ENCODE assay signal across 9 mouse cellular contexts in genomic region chr10:130092838-130093440, GRCm38 (mm10). TPM values are rescaled to one million over a fixed set of nuclear protein-coding genes. Genes with fewer than 3 reads are reported as not detected.
DNase-seq lines count a peak whose midpoint lies in the region; ATAC-seq lines count a peak whose summit lies in the region.
"Had no signal": no experiment of that assay in that cellular context is flagged by ENCODE, and none has a peak within 500 bp of the region (broad histone marks: within the 10 kb centered on the region; RNA-seq: fewer than 3 reads in every experiment).

No protein-coding gene starts in this region.

- no peaks in the 10 kb centered on the region for H3K27me3 ChIP-seq in hindbrain, embryonic 11.5 days (ENCODE audit: control insufficient read depth, insufficient read depth, low read length)
- no peaks in the 10 kb centered on the region for H3K27me3 ChIP-seq in hindbrain, embryonic 13.5 days
- no peaks in the 10 kb centered on the region for H3K27me3 ChIP-seq in embryonic facial prominence, embryonic 14.5 days (replicated peaks; ENCODE audit: control insufficient read depth, insufficient read depth, low read length)
- H3K27me3 ChIP-seq in intestine, embryonic 14.5 days (replicated peaks; ENCODE audit: control insufficient read depth, insufficient read depth, low read length), result no peaks in the 10 kb centered on the region
- H3K27me3 ChIP-seq in midbrain, embryonic 15.5 days (replicated peaks), result no peaks in the 10 kb centered on the region
- H3K27me3 ChIP-seq: embryonic facial prominence, embryonic 15.5 days had no signal

- H3K4me1 ChIP-seq in hindbrain, embryonic 11.5 days (replicated peaks; ENCODE audit: control insufficient read depth, insufficient read depth, low read length), result no peaks in the 10 kb centered on the region
- H3K4me1 ChIP-seq in hindbrain, embryonic 13.5 days (replicated peaks), result no peaks in the 10 kb centered on the region
- H3K4me1 ChIP-seq in embryonic facial prominence, embryonic 14.5 days (ENCODE audit: control insufficient read depth, insufficient read depth, low read length), result no peaks in the 10 kb centered on the region
- H3K4me1 ChIP-seq in intestine, embryonic 14.5 days (replicated peaks; ENCODE audit: control insufficient read depth, insufficient read depth, low read length), result no peaks in the 10 kb centered on the region
- H3K4me1 ChIP-seq in midbrain, embryonic 15.5 days, result no peaks in the 10 kb centered on the region
- H3K4me1 ChIP-seq: embryonic facial prominence, embryonic 15.5 days had no signal

- H3K36me3 ChIP-seq in hindbrain, embryonic 11.5 days (ENCODE audit: control insufficient read depth, insufficient read depth, low read length), result no peaks in the 10 kb centered on the region
- no peaks in the 10 kb centered on the region for H3K36me3 ChIP-seq in hindbrain, embryonic 13.5 days
- no peaks in the 10 kb centered on the region for H3K36me3 ChIP-seq in embryonic facial prominence, embryonic 14.5 days (ENCODE audit: control insufficient read depth, insufficient read depth, low read length)
- H3K36me3 ChIP-seq in intestine, embryonic 14.5 days (ENCODE audit: control insufficient read depth, insufficient read depth, low read length), result no peaks in the 10 kb centered on the region
- H3K36me3 ChIP-seq in midbrain, embryonic 15.5 days (replicated peaks), result no peaks in the 10 kb centered on the region
- H3K36me3 ChIP-seq: embryonic facial prominence, embryonic 15.5 days had no signal

- H3K9me3 ChIP-seq in hindbrain, embryonic 11.5 days (ENCODE audit: control insufficient read depth, low read length), result no peaks in the 10 kb centered on the region
- no peaks in the 10 kb centered on the region for H3K9me3 ChIP-seq in hindbrain, embryonic 13.5 days
- H3K9me3 ChIP-seq in embryonic facial prominence, embryonic 14.5 days (ENCODE audit: control insufficient read depth, low read length), result no peaks in the 10 kb centered on the region
- H3K9me3 ChIP-seq in intestine, embryonic 14.5 days (ENCODE audit: control insufficient read depth, low read length), result no peaks in the 10 kb centered on the region
- H3K9me3 ChIP-seq in midbrain, embryonic 15.5 days, result no peaks in the 10 kb centered on the region
- H3K9me3 ChIP-seq: embryonic facial prominence, embryonic 15.5 days had no signal

- ATAC-seq in hindbrain, embryonic 11.5 days (ENCODE audit: low FRiP score), result peak; percentile 78
- no peak for ATAC-seq in hindbrain, embryonic 13.5 days (ENCODE audit: low FRiP score)
- 0 out of 2 replicates have a peak, but pooled peaks have one; percentile 50 for ATAC-seq in embryonic facial prominence, embryonic 14.5 days (ENCODE audit: low read depth)
- ATAC-seq in intestine, embryonic 14.5 days (replicated peaks; ENCODE audit: low FRiP score, low TSS enrichment, low read depth), result peak; percentile 66; the same call in 1 of the 2 replicates
- ATAC-seq in midbrain, embryonic 15.5 days (replicated peaks), result peak; percentile 87

- DNase-seq in hindbrain, embryonic 11.5 days (ENCODE audit: low spot score), result peak; percentile 75
- DNase-seq in adrenal gland, adult 2 months, result peak; percentile 33
- DNase-seq in embryonic facial prominence, embryonic 14.5 days (ENCODE audit: low spot score), result peak; percentile 53
- DNase-seq in intestine, embryonic 14.5 days (ENCODE audit: low spot score), result peak; percentile 84
- DNase-seq in left cerebral cortex, adult 8-10 months (ENCODE audit: low spot score in 2 of 2), result peak; percentile 7 to 16
- peak; percentile 15 for DNase-seq in yolk sac, embryonic 10.5 days (ENCODE audit: low spot score)

- no peak overlapping the region for H3K9ac ChIP-seq in hindbrain, embryonic 11.5 days (ENCODE audit: low read depth, low read length)
- no peak overlapping the region for H3K9ac ChIP-seq in hindbrain, embryonic 13.5 days
- H3K9ac ChIP-seq in embryonic facial prominence, embryonic 14.5 days (ENCODE audit: low read depth, low read length), result no peak overlapping the region
- H3K9ac ChIP-seq in intestine, embryonic 14.5 days (ENCODE audit: low read length), result no peak overlapping the region
- H3K9ac ChIP-seq in midbrain, embryonic 15.5 days, result no peak overlapping the region
- H3K9ac ChIP-seq: embryonic facial prominence, embryonic 15.5 days had no signal

- no peak overlapping the region for H3K27ac ChIP-seq in hindbrain, embryonic 11.5 days (ENCODE audit: low read depth, low read length)
- H3K27ac ChIP-seq in hindbrain, embryonic 13.5 days, result no peak overlapping the region
- H3K27ac ChIP-seq in embryonic facial prominence, embryonic 14.5 days (replicated peaks; ENCODE audit: low read depth, low read length), result no peak overlapping the region
- H3K27ac ChIP-seq in intestine, embryonic 14.5 days (ENCODE audit: low read depth), result no peak overlapping the region
- no peak overlapping the region for H3K27ac ChIP-seq in midbrain, embryonic 15.5 days
- H3K27ac ChIP-seq: embryonic facial prominence, embryonic 15.5 days had no signal

- 24% methylated on average over 5 of the region's 5 CpGs for WGBS in hindbrain, embryonic 11.5 days
- 24% methylated on average over 5 of the region's 5 CpGs for WGBS in hindbrain, embryonic 13.5 days
- WGBS in embryonic facial prominence, embryonic 14.5 days, result 16% methylated on average over 5 of the region's 5 CpGs
- 14% methylated on average over 5 of the region's 5 CpGs for WGBS in intestine, embryonic 14.5 days
- 21% methylated on average over 5 of the region's 5 CpGs for WGBS in midbrain, embryonic 15.5 days

- no peak overlapping the region for H3K4me2 ChIP-seq in hindbrain, embryonic 11.5 days (replicated peaks; ENCODE audit: low read depth, low read length)
- H3K4me2 ChIP-seq in hindbrain, embryonic 13.5 days, result no peak overlapping the region
- H3K4me2 ChIP-seq in embryonic facial prominence, embryonic 14.5 days (ENCODE audit: low read depth, low read length), result no peak overlapping the region
- H3K4me2 ChIP-seq in intestine, embryonic 14.5 days (ENCODE audit: low read length), result no peak overlapping the region
- H3K4me2 ChIP-seq in midbrain, embryonic 15.5 days, result no peak overlapping the region
- H3K4me2 ChIP-seq: embryonic facial prominence, embryonic 15.5 days had no signal

- no peak overlapping the region for H3K4me3 ChIP-seq in hindbrain, embryonic 11.5 days (ENCODE audit: low read depth, low read length)
- H3K4me3 ChIP-seq in hindbrain, embryonic 13.5 days, result no peak overlapping the region
- no peak overlapping the region for H3K4me3 ChIP-seq in embryonic facial prominence, embryonic 14.5 days (ENCODE audit: low read depth, low read length)
- no peak overlapping the region for H3K4me3 ChIP-seq in intestine, embryonic 14.5 days (ENCODE audit: low read depth, low read length)
- no peak overlapping the region for H3K4me3 ChIP-seq in midbrain, embryonic 15.5 days
- H3K4me3 ChIP-seq: embryonic facial prominence, embryonic 15.5 days had no signal

RNA-seq across cellular contexts. Expression of gene Olfr822, which starts 21.9 kb away (rescaled TPM):
- not detected in 2 replicates for polyA plus RNA-seq in hindbrain, embryonic 11.5 days (2014; fragmentation: Nextera tagmentation; extraction: Ambion mirVana)
- polyA plus RNA-seq in hindbrain, embryonic 13.5 days (2015; fragmentation: Nextera tagmentation; extraction: Ambion mirVana), result not detected in 2 replicates
- not detected for total RNA-seq in adrenal gland, adult 2 months (2021)
- polyA plus RNA-seq in adrenal gland, adult 2 months (2012; rRNA removed), result not detected in 2 replicates
- polyA plus RNA-seq in embryonic facial prominence, embryonic 14.5 days (2014; fragmentation: Nextera tagmentation; extraction: Ambion mirVana), result 0.08 TPM in 1 of 2 replicates, not detected in the other
- polyA plus RNA-seq in intestine, embryonic 14.5 days (2014; fragmentation: Nextera tagmentation; extraction: Ambion mirVana), result not detected in 2 replicates
- total RNA-seq in left cerebral cortex, adult 8-10 months (2022), result not detected
- not detected in 2 replicates for polyA plus RNA-seq in midbrain, embryonic 15.5 days (2015; fragmentation: Nextera tagmentation; extraction: Ambion mirVana)

RNA-seq across cellular contexts. Expression of gene Olfr823, which starts 22.2 kb away (rescaled TPM):
- not detected in 2 replicates for polyA plus RNA-seq in hindbrain, embryonic 11.5 days (2014; fragmentation: Nextera tagmentation; extraction: Ambion mirVana)
- not detected in 2 replicates for polyA plus RNA-seq in hindbrain, embryonic 13.5 days (2015; fragmentation: Nextera tagmentation; extraction: Ambion mirVana)
- total RNA-seq in adrenal gland, adult 2 months (2021), result not detected
- not detected in 2 replicates for polyA plus RNA-seq in adrenal gland, adult 2 months (2012; rRNA removed)
- not detected in 2 replicates for polyA plus RNA-seq in embryonic facial prominence, embryonic 14.5 days (2014; fragmentation: Nextera tagmentation; extraction: Ambion mirVana)
- not detected in 2 replicates for polyA plus RNA-seq in intestine, embryonic 14.5 days (2014; fragmentation: Nextera tagmentation; extraction: Ambion mirVana)
- total RNA-seq in left cerebral cortex, adult 8-10 months (2022), result not detected
- not detected in 2 replicates for polyA plus RNA-seq in midbrain, embryonic 15.5 days (2015; fragmentation: Nextera tagmentation; extraction: Ambion mirVana)
- polyA plus RNA-seq: embryonic facial prominence, embryonic 15.5 days had no signal

RNA-seq across cellular contexts. Expression of gene Olfr824, which starts 36.9 kb away (rescaled TPM):
- not detected in 2 replicates for polyA plus RNA-seq in hindbrain, embryonic 11.5 days (2014; fragmentation: Nextera tagmentation; extraction: Ambion mirVana)
- polyA plus RNA-seq in hindbrain, embryonic 13.5 days (2015; fragmentation: Nextera tagmentation; extraction: Ambion mirVana), result not detected in 2 replicates
- total RNA-seq in adrenal gland, adult 2 months (2021), result not detected
- polyA plus RNA-seq in adrenal gland, adult 2 months (2012; rRNA removed), result not detected in 2 replicates
- not detected in 2 replicates for polyA plus RNA-seq in embryonic facial prominence, embryonic 14.5 days (2014; fragmentation: Nextera tagmentation; extraction: Ambion mirVana)
- not detected in 2 replicates for polyA plus RNA-seq in intestine, embryonic 14.5 days (2014; fragmentation: Nextera tagmentation; extraction: Ambion mirVana)
- total RNA-seq in left cerebral cortex, adult 8-10 months (2022), result not detected
- not detected in 2 replicates for polyA plus RNA-seq in midbrain, embryonic 15.5 days (2015; fragmentation: Nextera tagmentation; extraction: Ambion mirVana)
- polyA plus RNA-seq: embryonic facial prominence, embryonic 15.5 days had no signal

Comparison
In these comparisons a context has a peak if more than half of its experiments do, and no peak if none do; other contexts are left out.
1. DNase-seq: peak in every context shown above with its lines; median percentile 84 in intestine, embryonic 14.5 days; 75 in hindbrain, embryonic 11.5 days; 53 in embryonic facial prominence, embryonic 14.5 days; 33 in adrenal gland, adult 2 months; 15 in yolk sac, embryonic 10.5 days; 12 in left cerebral cortex, adult 8-10 months.